ENCODE assay signal across 15 mouse cellular contexts in genomic region chr1:83101891-83102290, GRCm38 (mm10). TPM values are rescaled to one million over a fixed set of nuclear protein-coding genes. Genes with fewer than 3 reads are reported as not detected.
A peak's percentile ranks its signal among the peaks of the same experiment; 100 is the strongest.
DNase-seq lines count a peak whose midpoint lies in the region; ATAC-seq lines count a peak whose summit lies in the region.
"Had no signal": no experiment of that assay in that cellular context is flagged by ENCODE, and none has a peak within 500 bp of the region (broad histone marks: within the 10 kb centered on the region; RNA-seq: fewer than 3 reads in every experiment).

No protein-coding gene starts in this region.

- no peaks in the 10 kb centered on the region for H3K4me1 ChIP-seq in forebrain, embryonic 11.5 days (replicated peaks; ENCODE audit: control insufficient read depth, insufficient read depth, low read length)
- peaks cover 4% of the 10 kb centered on the region; the same call in 1 of the 2 replicates for H3K4me1 ChIP-seq in forebrain, embryonic 10.5 days

- no peak overlapping the region for H3K27ac ChIP-seq in forebrain, embryonic 11.5 days (ENCODE audit: low read depth, low read length)
- no peak overlapping the region for H3K27ac ChIP-seq in forebrain, embryonic 10.5 days
- H3K27ac ChIP-seq: heart, embryonic 10.5 days had no signal

- no peak for DNase-seq in forebrain, embryonic 11.5 days (ENCODE audit: low spot score)
- DNase-seq in forebrain, embryonic 10.5 days (ENCODE audit: extremely low spot score, low spot score): no peak
- peak; percentile 21 for DNase-seq in lung, postnatal 10 days
- DNase-seq in lung, postnatal 25 days (ENCODE audit: low spot score): no peak
- DNase-seq in brain, embryonic 18.5 days (ENCODE audit: low read depth, low spot score): peak; percentile 14
- DNase-seq in kidney, postnatal 14 days: peak; percentile 64
- no peak for DNase-seq in left cerebral cortex, postnatal 14 days (ENCODE audit: low spot score in 2 of 2)
- DNase-seq: cerebellum, adult 9-10 months; thymus, adult 18-20 months had no signal

- WGBS in forebrain, embryonic 11.5 days: 53% methylated on average over 3 of the region's 3 CpGs
- 74% methylated on average over 3 of the region's 3 CpGs for WGBS in forebrain, embryonic 10.5 days

- peak; percentile 67; the same call in 1 of the 2 replicates for ATAC-seq in forebrain, embryonic 11.5 days (replicated peaks; ENCODE audit: low FRiP score)
- no peak for ATAC-seq in erythroblast, adult 5-6 weeks (replicated peaks; ENCODE audit: low FRiP score, poor library complexity, severe bottlenecking)

- no peak overlapping the region for H3K4me3 ChIP-seq in forebrain, embryonic 11.5 days (ENCODE audit: low read depth, low read length)
- H3K4me3 ChIP-seq in forebrain, embryonic 10.5 days: no peak overlapping the region
- H3K4me3 ChIP-seq: heart, embryonic 10.5 days had no signal

- no peaks in the 10 kb centered on the region for H3K36me3 ChIP-seq in forebrain, embryonic 11.5 days (ENCODE audit: control insufficient read depth, insufficient read depth, low read length)
- H3K36me3 ChIP-seq in forebrain, embryonic 10.5 days (replicated peaks): no peaks in the 10 kb centered on the region
- H3K36me3 ChIP-seq: heart, embryonic 10.5 days had no signal

- no peaks in the 10 kb centered on the region for H3K9me3 ChIP-seq in forebrain, embryonic 11.5 days (ENCODE audit: control insufficient read depth, low read length)
- no peaks in the 10 kb centered on the region for H3K9me3 ChIP-seq in forebrain, embryonic 10.5 days
- H3K9me3 ChIP-seq: heart, embryonic 10.5 days had no signal

- no peak overlapping the region for H3K4me2 ChIP-seq in forebrain, embryonic 11.5 days (ENCODE audit: low read depth, low read length, severe bottlenecking)

- H3K9ac ChIP-seq in forebrain, embryonic 11.5 days (ENCODE audit: low read length): no peak overlapping the region

- intact Hi-C loops in left cerebral cortex, postnatal 14 days (cut with DNase I): no loop called here

- no peaks in the 10 kb centered on the region for H3K27me3 ChIP-seq in forebrain, embryonic 11.5 days (ENCODE audit: control insufficient read depth, insufficient read depth, low read length)
- H3K27me3 ChIP-seq in forebrain, embryonic 10.5 days (ENCODE audit: poor library complexity, severe bottlenecking): no peaks in the 10 kb centered on the region

RNA-seq across cellular contexts. Expression of gene Ccl20, which starts 14.7 kb away (rescaled TPM):
- polyA plus RNA-seq in forebrain, embryonic 11.5 days (2014; fragmentation: Nextera tagmentation; extraction: Ambion mirVana): not detected in 2 replicates
- polyA plus RNA-seq in forebrain, embryonic 10.5 days (2016; fragmentation: Nextera tagmentation; extraction: Ambion mirVana): not detected in 2 replicates
- not detected in 2 replicates for total RNA-seq in erythroblast, adult 5-6 weeks (2015; ENCODE audit: low replicate concordance)
- not detected in 2 replicates for total RNA-seq in erythroblast, adult 5-6 weeks (2017; ENCODE audit: low replicate concordance)
- not detected for total RNA-seq in left cerebral cortex, postnatal 14 days (2021)
- total RNA-seq: left cerebral cortex, adult 18-20 months had no signal
- polyA plus RNA-seq: liver, embryonic 16.5 days had no signal

RNA-seq across cellular contexts. Expression of gene Krtap28-13, which starts 41.2 kb away (rescaled TPM):
- polyA plus RNA-seq in forebrain, embryonic 11.5 days (2014; fragmentation: Nextera tagmentation; extraction: Ambion mirVana): not detected in 2 replicates
- polyA plus RNA-seq in forebrain, embryonic 10.5 days (2016; fragmentation: Nextera tagmentation; extraction: Ambion mirVana): not detected in 2 replicates
- not detected in 2 replicates for total RNA-seq in erythroblast, adult 5-6 weeks (2015; ENCODE audit: low replicate concordance)
- total RNA-seq in erythroblast, adult 5-6 weeks (2017; ENCODE audit: low replicate concordance): not detected in 2 replicates
- total RNA-seq in left cerebral cortex, postnatal 14 days (2021): not detected
- total RNA-seq: left cerebral cortex, adult 18-20 months had no signal
- polyA plus RNA-seq: heart, embryonic 10.5 days; intestine, embryonic 14.5 days; liver, embryonic 16.5 days; small intestine, adult 2 months had no signal

RNA-seq across cellular contexts. Expression of gene A030005K14Rik, which starts 42.7 kb away (rescaled TPM):
- polyA plus RNA-seq in forebrain, embryonic 11.5 days (2014; fragmentation: Nextera tagmentation; extraction: Ambion mirVana): not detected in 2 replicates
- polyA plus RNA-seq in forebrain, embryonic 10.5 days (2016; fragmentation: Nextera tagmentation; extraction: Ambion mirVana): not detected in 2 replicates
- not detected in 2 replicates for total RNA-seq in erythroblast, adult 5-6 weeks (2015; ENCODE audit: low replicate concordance)
- total RNA-seq in erythroblast, adult 5-6 weeks (2017; ENCODE audit: low replicate concordance): not detected in 2 replicates
- not detected for total RNA-seq in left cerebral cortex, postnatal 14 days (2021)
- total RNA-seq: left cerebral cortex, adult 18-20 months had no signal
- polyA plus RNA-seq: heart, embryonic 10.5 days; intestine, embryonic 14.5 days; liver, embryonic 16.5 days; small intestine, adult 2 months had no signal

RNA-seq across cellular contexts. Expression of gene Gm47969, which starts 57.2 kb away (rescaled TPM):
- not detected in 2 replicates for polyA plus RNA-seq in forebrain, embryonic 11.5 days (2014; fragmentation: Nextera tagmentation; extraction: Ambion mirVana)
- polyA plus RNA-seq in forebrain, embryonic 10.5 days (2016; fragmentation: Nextera tagmentation; extraction: Ambion mirVana): not detected in 2 replicates
- total RNA-seq in erythroblast, adult 5-6 weeks (2015; ENCODE audit: low replicate concordance): not detected in 2 replicates
- not detected in 2 replicates for total RNA-seq in erythroblast, adult 5-6 weeks (2017; ENCODE audit: low replicate concordance)
- total RNA-seq in left cerebral cortex, postnatal 14 days (2021): not detected
- total RNA-seq: left cerebral cortex, adult 18-20 months had no signal
- polyA plus RNA-seq: heart, embryonic 10.5 days; intestine, embryonic 14.5 days; liver, embryonic 16.5 days; small intestine, adult 2 months had no signal

RNA-seq across cellular contexts. Expression of gene Daw1, which starts 57.7 kb away (rescaled TPM):
- polyA plus RNA-seq in forebrain, embryonic 11.5 days (2014; fragmentation: Nextera tagmentation; extraction: Ambion mirVana): 0.21 and 0.59 TPM in 2 replicates
- 0.15 and 0.25 TPM in 2 replicates for polyA plus RNA-seq in forebrain, embryonic 10.5 days (2016; fragmentation: Nextera tagmentation; extraction: Ambion mirVana)
- total RNA-seq in erythroblast, adult 5-6 weeks (2015; ENCODE audit: low replicate concordance): not detected in 2 replicates
- total RNA-seq in erythroblast, adult 5-6 weeks (2017; ENCODE audit: low replicate concordance): not detected in 2 replicates
- total RNA-seq in left cerebral cortex, postnatal 14 days (2021): under 1 TPM; 0.46 to 0.53 TPM
- polyA plus RNA-seq: heart, embryonic 10.5 days; liver, embryonic 16.5 days; small intestine, adult 2 months had no signal

Comparison
In these comparisons a context has a peak if more than half of its experiments do, and no peak if none do; other contexts are left out.
1. DNase-seq: peak in lung, postnatal 10 days (single experiment), brain, embryonic 18.5 days (single experiment) and kidney, postnatal 14 days (single experiment); none in forebrain, embryonic 11.5 days (single experiment), forebrain, embryonic 10.5 days (single experiment), lung, postnatal 25 days (single experiment) and left cerebral cortex, postnatal 14 days (0 of 2).